Mouse (Mus musculus) bone marrow, adult 2 months (tissue): ENCODE results near the gene Mog. TPM values are rescaled to one million over a fixed set of nuclear protein-coding genes. Genes with fewer than 3 reads are reported as not detected.
"Not testable (repeated sequence)": the region's sequence is repeated elsewhere in the genome, so short reads cannot be mapped to it uniquely, and the experiment has no call there.

Source experiments
- H3K27ac ChIP-seq: fragments of 200-500 bp; 2 replicates; pipeline ENCODE4 v1.5.1; 2012; ENCODE audit warnings: low read depth, mild to moderate bottlenecking, control low read depth, inconsistent platforms, low read length; ENCODE audit not compliant: control insufficient read depth, poor library complexity, insufficient read depth
- H3K4me1 ChIP-seq: fragments of 200-500 bp; 2 replicates; pipeline ENCODE4 v1.6.1; 2011; ENCODE audit warnings: low read length; ENCODE audit not compliant: control insufficient read depth, insufficient read depth
- H3K4me3 ChIP-seq: fragments of 200-500 bp; replicated peaks from 2 replicates; pipeline ENCODE3; 2011; ENCODE audit warnings: mild to moderate bottlenecking, low read depth, low read length, control low read depth; ENCODE audit not compliant: control insufficient read depth
- CTCF ChIP-seq: fragments of 200-500 bp; IDR thresholded peaks from 2 replicates; pipeline ENCODE4 v1.5.1; 2011; ENCODE audit warnings: low read length, control low read depth; ENCODE audit not compliant: control insufficient read depth, insufficient read depth
- POLR2A ChIP-seq: fragments of 200-500 bp; IDR thresholded peaks from 2 replicates; pipeline ENCODE4 v1.6.1; 2011; ENCODE audit warnings: low read depth, mild to moderate bottlenecking, control low read depth, low read length, borderline replicate concordance; ENCODE audit not compliant: control insufficient read depth
- WGBS: fragments of 180-500 bp; shearing (Covaris S2); methylation state at CpG from one replicate; pipeline ENCODE4 v1.1.7; 2018; 5-methylcytosine and 5-hydroxymethylcytosine counted together
- polyA plus RNA-seq: library from polyadenylated mRNA; stranded (reverse); fragments of >200 nt; gene quantifications from 2 replicates; pipeline ENCODE4 v1.2.4, GENCODE M21; 2011; ENCODE audit warnings: low replicate concordance; ENCODE audit not compliant: missing spikeins, insufficient read depth, insufficient read length

Gene Mog
- polyA plus RNA-seq, 1 experiment, result not detected

- H3K27ac ChIP-seq, result no peak overlapping the region
- H3K4me1 ChIP-seq, result no peaks in the 10 kb centered on the region
- TF ChIP-seq CTCF (no peak), POLR2A (no peak)
- peak overlapping the region; percentile 55 for H3K4me3 ChIP-seq
- WGBS, result under 1% methylated on average over 14 of the region's 14 CpGs
These were observed 5.5 kb upstream of the Mog start for GRCm38 (mm10) chr17:37028683-37029120.

- no peak overlapping the region for H3K27ac ChIP-seq
These were observed 5.0 kb upstream of the Mog start for GRCm38 (mm10) chr17:37028212-37028611.

GRCm38 (mm10) chr17:37027486-37027885 is 4.3 kb upstream of the Mog start:
- WGBS, result 85% methylated on average over 4 of the region's 4 CpGs
- Histone ChIP-seq H3K4me3 (no peak overlapping the region), H3K4me1 (no peaks in the 10 kb centered on the region), H3K27ac (no peak overlapping the region)
- no peak for TF ChIP-seq CTCF
- no peak for TF ChIP-seq POLR2A

More at GRCm38 (mm10) chr17:37028212-37028611, 5.0 kb upstream of the Mog start:
- 53% methylated on average over 10 of the region's 10 CpGs for WGBS
- TF ChIP-seq POLR2A (no peak), CTCF (no peak)
- H3K4me1 ChIP-seq, result no peaks in the 10 kb centered on the region
- H3K4me3 ChIP-seq, result no peak overlapping the region

GRCm38 (mm10) chr17:37026425-37026824 is 3.2 kb upstream of the Mog start:
- Histone ChIP-seq H3K27ac (no peak overlapping the region), H3K4me1 (no peaks in the 10 kb centered on the region), H3K4me3 (no peak overlapping the region)
- no peak for TF ChIP-seq POLR2A
- TF ChIP-seq CTCF, result no peak
- 84% methylated on average over 2 of the region's 2 CpGs for WGBS

- H3K4me1 ChIP-seq, H3K27ac ChIP-seq, H3K4me3 ChIP-seq: not testable (repeated sequence)
- 84% methylated on average over 5 of the region's 5 CpGs for WGBS
These were observed 4.0 kb downstream of the Mog start for GRCm38 (mm10) chr17:37019242-37019641.

- H3K4me1 ChIP-seq, result no peaks in the 10 kb centered on the region
- H3K4me3 ChIP-seq, result no peak overlapping the region
- WGBS, result 82% methylated on average over 3 of the region's 3 CpGs
- H3K27ac ChIP-seq, result no peak overlapping the region
- TF ChIP-seq POLR2A (no peak), CTCF (no peak)
These were observed 4.9 kb downstream of the Mog start for GRCm38 (mm10) chr17:37018328-37018727.

GRCm38 (mm10) chr17:37016333-37016732 is 6.9 kb downstream of the Mog start:
- H3K4me1 ChIP-seq, result no peaks in the 10 kb centered on the region
- H3K4me3 ChIP-seq, result no peak overlapping the region
- no peak overlapping the region for H3K27ac ChIP-seq
- TF ChIP-seq POLR2A, result no peak
- no peak for TF ChIP-seq CTCF

GRCm38 (mm10) chr17:37012141-37012540 is 11.1 kb downstream of the Mog start:
- TF ChIP-seq POLR2A (no peak), CTCF (no peak)
- no peak overlapping the region for H3K27ac ChIP-seq
- no peak overlapping the region for H3K4me3 ChIP-seq
- 82% methylated on average over 5 of the region's 5 CpGs for WGBS
- H3K4me1 ChIP-seq, result no peaks in the 10 kb centered on the region; the same call in 1 of the 2 replicates

GRCm38 (mm10) chr17:37011719-37012118 is 11.5 kb downstream of the Mog start:
- no peak overlapping the region for H3K27ac ChIP-seq
- TF ChIP-seq POLR2A (no peak), CTCF (no peak)
- H3K4me1 ChIP-seq, result no peaks in the 10 kb centered on the region; the same call in 1 of the 2 replicates
- no peak overlapping the region for H3K4me3 ChIP-seq
- 82% methylated on average over 3 of the region's 3 CpGs for WGBS
